Mouse (Mus musculus): ENCODE measurements at regions not wholly inside any gene's neighbourhood (a gene's known extent, or its start where the extent isn't known, plus 50 kb on each side); places are given as distances from the start of the nearest gene placed in this dataset.

GRCm38 (mm10) chr15:41920270-41920669, 1786.1 kb downstream of the 9330182O14Rik start:
- no peak for ATAC-seq (ENCODE audit: low FRiP score)
- WGBS = 84% methylated on average over 2 of the region's 2 CpGs
- Histone ChIP-seq H3K27ac (replicated peaks) (no peak overlapping the region), H3K36me3 (no peaks in the 10 kb centered on the region), H3K27me3 (replicated peaks) (no peaks in the 10 kb centered on the region), H3K4me3 (replicated peaks) (no peak overlapping the region), H3K9ac (replicated peaks) (no peak overlapping the region), H3K9me3 (replicated peaks) (no peaks in the 10 kb centered on the region), H3K4me2 (no peak overlapping the region), H3K4me1 (no peaks in the 10 kb centered on the region)

- no peaks in the 10 kb centered on the region for H3K36me3 ChIP-seq
- no peak overlapping the region for H3K27ac ChIP-seq (replicated peaks)
- no peak for ATAC-seq (ENCODE audit: low FRiP score)
- H3K4me3 ChIP-seq (replicated peaks) = no peak overlapping the region
- no peaks in the 10 kb centered on the region for H3K4me1 ChIP-seq
- no peaks in the 10 kb centered on the region for H3K27me3 ChIP-seq (replicated peaks)
- no peak overlapping the region for H3K4me2 ChIP-seq
- H3K9me3 ChIP-seq (replicated peaks) = peaks cover 5% of the 10 kb centered on the region; the same call in 1 of the 2 replicates
- no peak overlapping the region for H3K9ac ChIP-seq (replicated peaks)
- 48% methylated on average over 2 of the region's 2 CpGs for WGBS
These were observed 1802.5 kb downstream of the 9330182O14Rik start for GRCm38 (mm10) chr15:41936697-41937096.

GRCm38 (mm10) chr15:41945226-41945625, 1811.1 kb downstream of the 9330182O14Rik start:
- H3K9me3 ChIP-seq (replicated peaks) = no peaks in the 10 kb centered on the region
- no peak overlapping the region for H3K4me2 ChIP-seq
- no peaks in the 10 kb centered on the region for H3K27me3 ChIP-seq (replicated peaks)
- H3K9ac ChIP-seq (replicated peaks) = no peak overlapping the region
- H3K27ac ChIP-seq (replicated peaks) = no peak overlapping the region
- no peaks in the 10 kb centered on the region for H3K4me1 ChIP-seq
- no peak overlapping the region for H3K4me3 ChIP-seq (replicated peaks)
- no peaks in the 10 kb centered on the region for H3K36me3 ChIP-seq
- no peak for ATAC-seq (ENCODE audit: low FRiP score)
- WGBS = 88% methylated on average over 2 of the region's 2 CpGs

- no peak overlapping the region for H3K4me2 ChIP-seq
- H3K4me1 ChIP-seq = no peaks in the 10 kb centered on the region
- no peak overlapping the region for H3K9ac ChIP-seq (replicated peaks)
- no peak overlapping the region for H3K27ac ChIP-seq (replicated peaks)
- no peaks in the 10 kb centered on the region for H3K9me3 ChIP-seq (replicated peaks)
- H3K36me3 ChIP-seq = no peaks in the 10 kb centered on the region
- ATAC-seq (ENCODE audit: low FRiP score) = no peak
- H3K27me3 ChIP-seq (replicated peaks) = no peaks in the 10 kb centered on the region
- H3K4me3 ChIP-seq (replicated peaks) = no peak overlapping the region
These were observed 1813.7 kb downstream of the 9330182O14Rik start for GRCm38 (mm10) chr15:41947888-41948287.

DNA sequence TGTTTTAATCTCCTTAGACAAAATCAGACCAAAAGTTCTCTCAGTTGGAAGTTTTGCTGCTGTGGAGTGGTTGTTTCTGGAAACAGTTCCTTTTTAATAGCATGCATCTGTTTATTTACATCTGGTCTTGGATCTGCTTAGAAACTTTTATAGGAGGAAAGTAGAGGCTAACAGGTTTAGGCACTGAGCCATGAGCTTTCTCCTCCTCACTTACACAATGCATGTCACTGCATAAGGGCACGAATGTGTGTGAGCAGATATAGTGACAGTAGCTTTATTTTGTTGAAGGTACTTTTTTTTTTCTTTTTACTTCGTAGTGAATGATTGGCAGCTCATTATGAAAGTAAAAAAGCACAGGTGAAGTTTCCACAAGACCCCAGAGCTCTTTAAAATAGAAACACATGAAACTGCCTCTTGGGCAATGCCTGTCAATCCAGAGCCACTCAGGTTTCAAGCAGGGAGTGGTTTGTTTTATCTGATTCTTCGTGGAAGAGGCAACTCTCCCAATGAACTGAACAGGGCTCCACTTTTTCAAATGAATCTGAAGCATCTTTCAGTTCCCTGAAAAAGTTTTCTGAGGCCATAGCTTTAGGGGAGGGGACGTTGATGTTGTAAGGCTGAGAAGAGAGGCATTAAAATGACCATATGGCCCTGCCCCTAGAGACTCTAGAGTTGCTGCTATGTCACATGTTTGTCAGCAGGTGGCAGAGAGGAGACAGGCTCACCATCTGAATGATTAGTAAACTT, 1814.4 kb downstream of the 9330182O14Rik start:
- Histone ChIP-seq H3K9me3 (replicated peaks) (no peaks in the 10 kb centered on the region), H3K27ac (replicated peaks) (no peak overlapping the region), H3K4me1 (no peaks in the 10 kb centered on the region), H3K9ac (replicated peaks) (no peak overlapping the region), H3K27me3 (replicated peaks) (no peaks in the 10 kb centered on the region), H3K4me3 (replicated peaks) (no peak overlapping the region), H3K36me3 (no peaks in the 10 kb centered on the region), H3K4me2 (no peak overlapping the region)
- 58% methylated on average over 4 of the region's 4 CpGs for WGBS
- ATAC-seq (ENCODE audit: low FRiP score) = no peak

DNA sequence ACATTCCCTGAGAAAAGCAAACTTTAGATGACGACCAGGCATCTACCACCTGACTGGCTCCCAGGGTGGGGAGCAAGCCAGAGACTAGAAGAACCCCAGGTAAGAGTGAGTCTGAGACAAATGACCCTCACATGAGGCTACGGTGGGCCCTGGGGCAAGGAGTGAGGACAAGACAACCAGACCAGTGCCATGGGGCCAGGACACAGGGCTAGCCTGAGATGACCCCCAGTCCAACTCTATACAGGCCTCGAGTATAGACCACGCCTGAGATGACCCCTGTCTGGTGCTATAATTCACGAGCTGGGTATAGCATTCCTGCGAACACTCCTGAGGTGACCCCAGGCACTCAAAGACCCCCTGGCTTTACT, 1814.9 kb downstream of the 9330182O14Rik start:
- H3K4me3 ChIP-seq (replicated peaks) = no peak overlapping the region
- no peak for ATAC-seq (ENCODE audit: low FRiP score)
- no peaks in the 10 kb centered on the region for H3K36me3 ChIP-seq
- no peaks in the 10 kb centered on the region for H3K9me3 ChIP-seq (replicated peaks)
- H3K27ac ChIP-seq (replicated peaks) = no peak overlapping the region
- H3K27me3 ChIP-seq (replicated peaks) = no peaks in the 10 kb centered on the region
- H3K4me2 ChIP-seq = no peak overlapping the region
- no peak overlapping the region for H3K9ac ChIP-seq (replicated peaks)
- whole genome bisulfite sequencing = 68% methylated on average over 6 of the region's 6 CpGs
- H3K4me1 ChIP-seq = no peaks in the 10 kb centered on the region

GRCm38 (mm10) chr15:41951276-41951675, 1817.1 kb downstream of the 9330182O14Rik start:
- ATAC-seq (ENCODE audit: low FRiP score) = no peak; the same call in 1 of the 2 replicates
- Histone ChIP-seq H3K9ac (replicated peaks) (no peak overlapping the region), H3K36me3 (no peaks in the 10 kb centered on the region), H3K27ac (replicated peaks) (no peak overlapping the region), H3K4me1 (no peaks in the 10 kb centered on the region), H3K27me3 (replicated peaks) (no peaks in the 10 kb centered on the region), H3K9me3 (replicated peaks) (no peaks in the 10 kb centered on the region), H3K4me3 (replicated peaks) (no peak overlapping the region), H3K4me2 (no peak overlapping the region)
- WGBS = 72% methylated on average over 5 of the region's 5 CpGs

DNA sequence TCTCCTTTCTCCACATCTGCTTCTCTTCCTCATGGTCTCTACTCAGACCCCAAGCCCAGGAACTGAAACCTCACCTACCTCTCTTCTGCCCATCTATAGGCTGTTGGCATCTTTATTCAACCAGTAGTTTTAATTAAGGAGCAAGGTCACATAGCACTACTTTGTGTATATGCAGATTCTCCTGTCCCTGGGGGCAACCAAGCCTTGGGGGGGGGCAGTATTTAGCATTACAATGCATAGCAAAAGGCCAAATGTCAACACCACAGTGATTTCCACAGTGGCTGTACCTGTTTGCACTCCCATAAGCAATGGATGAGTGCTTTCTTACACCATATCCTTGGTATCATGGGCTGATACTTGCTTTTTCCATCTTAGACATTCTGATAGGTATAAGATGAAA, 1826.4 kb downstream of the 9330182O14Rik start:
- no peak for ATAC-seq (ENCODE audit: low FRiP score)
- no peak overlapping the region for H3K4me2 ChIP-seq

GRCm38 (mm10) chr15:41970877-41971276, 1836.7 kb downstream of the 9330182O14Rik start:
- no peak overlapping the region for H3K9ac ChIP-seq (replicated peaks)
- H3K4me1 ChIP-seq = no peaks in the 10 kb centered on the region
- H3K27ac ChIP-seq (replicated peaks) = no peak overlapping the region
- H3K36me3 ChIP-seq = no peaks in the 10 kb centered on the region
- ATAC-seq (ENCODE audit: low FRiP score) = no peak
- 90% methylated on average over 6 of the region's 6 CpGs for WGBS
- H3K27me3 ChIP-seq (replicated peaks) = no peaks in the 10 kb centered on the region
- H3K4me2 ChIP-seq = no peak overlapping the region
- H3K4me3 ChIP-seq (replicated peaks) = no peak overlapping the region
- H3K9me3 ChIP-seq (replicated peaks) = no peaks in the 10 kb centered on the region

More for the DNA sequence above, 1826.4 kb downstream of the 9330182O14Rik start:
- Histone ChIP-seq H3K4me1 (no peaks in the 10 kb centered on the region), H3K27me3 (replicated peaks) (no peaks in the 10 kb centered on the region), H3K9ac (replicated peaks) (no peak overlapping the region), H3K27ac (replicated peaks) (no peak overlapping the region), H3K9me3 (replicated peaks) (no peaks in the 10 kb centered on the region), H3K36me3 (no peaks in the 10 kb centered on the region), H3K4me3 (replicated peaks) (no peak overlapping the region)

- Histone ChIP-seq H3K4me1 (no peaks in the 10 kb centered on the region), H3K9ac (replicated peaks) (no peak overlapping the region), H3K36me3 (no peaks in the 10 kb centered on the region), H3K27me3 (replicated peaks) (no peaks in the 10 kb centered on the region), H3K27ac (replicated peaks) (no peak overlapping the region), H3K4me2 (no peak overlapping the region), H3K9me3 (replicated peaks) (no peaks in the 10 kb centered on the region), H3K4me3 (replicated peaks) (no peak overlapping the region)
- WGBS = 4% methylated on average over 8 of the region's 8 CpGs
- ATAC-seq (ENCODE audit: low FRiP score) = peak; percentile 85
These were observed 1839.1 kb downstream of the 9330182O14Rik start for GRCm38 (mm10) chr15:41973263-41973662.

- no peak for ATAC-seq (ENCODE audit: low FRiP score)
- Histone ChIP-seq H3K36me3 (no peaks in the 10 kb centered on the region), H3K27me3 (replicated peaks) (no peaks in the 10 kb centered on the region), H3K4me1 (no peaks in the 10 kb centered on the region), H3K9me3 (replicated peaks) (no peaks in the 10 kb centered on the region), H3K9ac (replicated peaks) (no peak overlapping the region), H3K4me3 (replicated peaks) (no peak overlapping the region), H3K4me2 (no peak overlapping the region), H3K27ac (replicated peaks) (no peak overlapping the region)
- 95% methylated on average over 2 of the region's 2 CpGs for WGBS
These were observed 1843.0 kb downstream of the 9330182O14Rik start for GRCm38 (mm10) chr15:41977196-41977595.

DNA sequence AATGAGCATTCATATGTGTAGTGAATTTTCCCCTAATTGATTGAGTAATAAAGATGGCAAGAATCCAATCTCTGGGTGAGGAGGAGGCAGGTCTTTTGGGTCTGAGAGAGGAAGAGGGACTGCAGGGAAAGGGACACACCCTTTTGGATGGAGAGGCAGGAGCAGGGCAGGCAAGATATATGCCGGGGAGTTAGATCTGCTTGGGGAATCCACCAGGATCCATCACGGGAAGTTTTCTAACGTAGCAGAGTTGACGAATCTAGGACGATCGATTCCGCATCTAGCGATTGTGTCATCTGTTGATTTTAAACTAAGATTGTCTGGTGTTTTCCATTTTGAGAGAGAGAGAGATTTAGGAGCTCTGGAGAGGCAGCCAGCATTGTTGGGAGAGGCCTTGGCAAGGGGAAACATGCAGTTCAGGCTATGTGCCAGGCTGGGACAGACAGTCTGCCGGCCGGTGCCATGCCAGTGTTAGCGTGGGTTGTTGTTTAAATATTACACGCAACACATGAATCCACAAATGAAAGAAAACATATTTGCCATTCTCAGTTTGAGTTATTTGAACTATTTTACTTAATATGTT, 1843.6 kb downstream of the 9330182O14Rik start:
- ATAC-seq (ENCODE audit: low FRiP score) = 0 out of 2 replicates have a peak, but pooled peaks have one; percentile 36
- H3K9ac ChIP-seq (replicated peaks) = no peak overlapping the region
- 81% methylated on average over 12 of the region's 12 CpGs for WGBS
- H3K36me3 ChIP-seq = no peaks in the 10 kb centered on the region
- no peak overlapping the region; the same call in 1 of the 2 replicates for H3K4me2 ChIP-seq
- H3K4me3 ChIP-seq (replicated peaks) = no peak overlapping the region
- H3K9me3 ChIP-seq (replicated peaks) = no peaks in the 10 kb centered on the region
- H3K27me3 ChIP-seq (replicated peaks) = no peaks in the 10 kb centered on the region
- H3K4me1 ChIP-seq = no peaks in the 10 kb centered on the region
- H3K27ac ChIP-seq (replicated peaks) = no peak overlapping the region

All from neural tube, embryonic 15.5 days (tissue).